Mouse (Mus musculus) neural tube, embryonic 14.5 days (tissue): ENCODE measurements around the gene Plekha4. TPM values are rescaled to one million over a fixed set of nuclear protein-coding genes. Genes with fewer than 3 reads are reported as not detected.

Experiments
- ATAC-seq: fragments of 200-750 bp; cut with Nextera tagmentation; 2 replicates; pipeline ENCODE4 v1.8.0; 2017; ENCODE audit warnings: low read depth, mild to moderate bottlenecking, moderate TSS enrichment, moderate library complexity
- H3K27ac ChIP-seq: fragments of 300-500 bp; sonication (generic); 2 replicates; pipeline ENCODE4 v1.5.1; 2014; ENCODE audit warnings: low read depth, mild to moderate bottlenecking, control low read depth, low read length, moderate library complexity, mixed read lengths
- H3K27me3 ChIP-seq: fragments of 300-500 bp; sonication (generic); 2 replicates; pipeline ENCODE4 v1.6.1; 2014; ENCODE audit warnings: low read length; ENCODE audit not compliant: control insufficient read depth, insufficient read depth
- H3K36me3 ChIP-seq: fragments of 300-500 bp; sonication (generic); 2 replicates; pipeline ENCODE4 v1.6.1; 2014; ENCODE audit warnings: low read length, mixed read lengths; ENCODE audit not compliant: control insufficient read depth, insufficient read depth
- H3K4me1 ChIP-seq: fragments of 300-500 bp; sonication (generic); 2 replicates; pipeline ENCODE4 v1.6.1; 2014; ENCODE audit warnings: low read length; ENCODE audit not compliant: control insufficient read depth, insufficient read depth
- H3K4me2 ChIP-seq: fragments of 300-500 bp; sonication (generic); 2 replicates; pipeline ENCODE4 v1.6.1; 2014; ENCODE audit warnings: mild to moderate bottlenecking, low read depth, low read length, control low read depth
- H3K4me3 ChIP-seq: fragments of 300-500 bp; sonication (generic); 2 replicates; pipeline ENCODE4 v1.5.1; 2014; ENCODE audit warnings: low read depth, low read length, control low read depth, mixed read lengths
- H3K9ac ChIP-seq: fragments of 300-500 bp; sonication (generic); replicated peaks from 2 replicates; pipeline ENCODE4 v1.6.1; 2014; ENCODE audit warnings: low read depth, mild to moderate bottlenecking, control low read depth, low read length, mixed read lengths
- H3K9me3 ChIP-seq: fragments of 300-500 bp; sonication (generic); 2 replicates; pipeline ENCODE4 v1.6.1; 2016; ENCODE audit warnings: low read length; ENCODE audit not compliant: control insufficient read depth
- WGBS: fragments of 180-500 bp; shearing (Covaris S2); extraction: QIAGEN DNeasy Blood & Tissue Kit; methylation state at CpG from one replicate; pipeline ENCODE4 v1.1.7; 2014; 5-methylcytosine and 5-hydroxymethylcytosine counted together
- polyA plus RNA-seq: library from polyadenylated mRNA; unstranded; fragments of >200 nt; fragmentation: Nextera tagmentation; extraction: Ambion mirVana; gene quantifications from 2 replicates; pipeline ENCODE4 v1.2.1, GENCODE M21; 2014

The Plekha4 gene
- polyA plus RNA-seq, 1 experiment from 2014 or later, result 0.54 TPM

GRCm38 (mm10) chr7:45518618-45519017 is 7.5 kb upstream of the Plekha4 start:
- no peak for ATAC-seq
- H3K27ac ChIP-seq, result no peak overlapping the region

DNA sequence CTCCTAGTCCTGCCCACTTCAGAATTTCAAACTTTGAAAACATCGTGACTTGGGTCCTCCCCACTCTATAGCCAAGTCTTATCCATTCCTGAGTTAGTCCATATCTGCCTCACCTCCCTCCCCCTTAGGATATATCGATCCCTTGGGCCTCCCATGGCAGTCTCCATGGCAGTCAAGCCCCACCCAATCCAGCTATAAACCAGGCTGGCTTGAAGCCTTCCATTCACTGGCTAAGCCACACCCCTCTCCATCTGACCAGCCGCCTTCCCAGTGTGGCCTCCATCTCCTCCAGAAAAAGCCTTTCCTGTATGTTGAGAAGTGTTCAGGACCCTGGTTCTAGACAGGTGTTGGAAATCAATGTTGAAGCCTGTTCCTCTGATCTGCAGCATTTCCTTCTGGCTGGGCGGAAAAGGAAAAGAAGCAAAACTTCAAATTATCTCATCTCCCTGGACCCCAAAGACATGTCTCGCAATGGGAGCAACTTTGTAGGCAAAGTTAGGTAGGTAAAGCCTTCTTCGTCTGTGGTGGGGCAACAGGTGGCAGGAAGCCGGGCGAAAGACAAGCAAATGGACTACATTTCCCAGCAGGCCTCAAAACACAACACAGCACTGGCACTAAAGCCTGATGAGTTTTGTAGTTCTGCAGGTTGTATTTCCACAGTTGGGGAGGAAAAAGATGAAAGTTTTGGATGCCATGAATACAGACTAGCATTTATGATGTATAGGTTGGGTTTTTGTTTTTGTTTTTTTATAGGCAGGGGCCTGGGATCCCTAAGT is 6.6 kb upstream of the Plekha4 start:
- Histone ChIP-seq H3K4me1 (no peaks in the 10 kb centered on the region; the same call in 1 of the 2 replicates), H3K4me3 (no peak overlapping the region), H3K4me2 (no peak overlapping the region), H3K27ac (no peak overlapping the region), H3K36me3 (no peaks in the 10 kb centered on the region), H3K9ac (no peak overlapping the region), H3K9me3 (no peaks in the 10 kb centered on the region), H3K27me3 (no peaks in the 10 kb centered on the region)
- 70% methylated on average over 8 of the region's 8 CpGs for WGBS
- no peak for ATAC-seq

More at GRCm38 (mm10) chr7:45518618-45519017, 7.5 kb upstream of the Plekha4 start:
- Histone ChIP-seq H3K4me2 (no peak overlapping the region), H3K4me1 (no peaks in the 10 kb centered on the region), H3K9ac (no peak overlapping the region), H3K9me3 (no peaks in the 10 kb centered on the region), H3K36me3 (no peaks in the 10 kb centered on the region), H3K27me3 (no peaks in the 10 kb centered on the region), H3K4me3 (no peak overlapping the region)
- 95% methylated on average over 16 of the region's 16 CpGs for WGBS

DNA sequence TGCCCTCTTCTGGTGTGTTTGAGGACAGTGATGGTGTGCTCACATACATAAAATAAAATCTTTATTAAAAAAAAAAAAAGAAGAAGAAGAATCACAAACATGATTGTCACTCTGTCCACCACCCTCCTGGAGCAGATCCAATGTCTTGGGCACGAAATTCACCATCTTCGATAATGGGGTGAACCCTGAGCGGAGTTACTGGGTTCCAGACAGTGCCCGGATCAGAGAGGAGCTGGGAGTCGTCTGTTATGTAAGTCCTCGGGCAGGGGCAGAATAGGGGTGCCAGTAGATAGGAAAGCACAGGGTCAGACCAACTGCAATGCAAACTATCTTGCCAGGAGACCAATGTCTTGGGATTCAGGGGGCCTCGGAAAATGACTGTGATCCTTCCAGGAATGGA is 5.5 kb upstream of the Plekha4 start:
- 93% methylated on average over 7 of the region's 7 CpGs for whole genome bisulfite sequencing
- Histone ChIP-seq H3K4me2 (no peak overlapping the region), H3K9me3 (no peaks in the 10 kb centered on the region), H3K9ac (no peak overlapping the region), H3K4me3 (no peak overlapping the region), H3K27me3 (no peaks in the 10 kb centered on the region), H3K4me1 (peaks cover 9% of the 10 kb centered on the region; the same call in 1 of the 2 replicates), H3K27ac (no peak overlapping the region), H3K36me3 (no peaks in the 10 kb centered on the region)
- no peak for ATAC-seq

GRCm38 (mm10) chr7:45521728-45522184 is 4.4 kb upstream of the Plekha4 start:
- Histone ChIP-seq H3K4me2 (peak overlapping the region; percentile 51), H3K36me3 (no peaks in the 10 kb centered on the region), H3K9ac (peak overlapping the region; percentile 55; the same call in 1 of the 2 replicates), H3K4me1 (peaks cover 10% of the 10 kb centered on the region; the same call in 1 of the 2 replicates), H3K9me3 (no peaks in the 10 kb centered on the region), H3K4me3 (peak overlapping the region; percentile 42), H3K27me3 (no peaks in the 10 kb centered on the region), H3K27ac (peak overlapping the region; percentile 73)
- under 1% methylated on average over 28 of the region's 28 CpGs for WGBS
- ATAC-seq, result peak; percentile 71

DNA sequence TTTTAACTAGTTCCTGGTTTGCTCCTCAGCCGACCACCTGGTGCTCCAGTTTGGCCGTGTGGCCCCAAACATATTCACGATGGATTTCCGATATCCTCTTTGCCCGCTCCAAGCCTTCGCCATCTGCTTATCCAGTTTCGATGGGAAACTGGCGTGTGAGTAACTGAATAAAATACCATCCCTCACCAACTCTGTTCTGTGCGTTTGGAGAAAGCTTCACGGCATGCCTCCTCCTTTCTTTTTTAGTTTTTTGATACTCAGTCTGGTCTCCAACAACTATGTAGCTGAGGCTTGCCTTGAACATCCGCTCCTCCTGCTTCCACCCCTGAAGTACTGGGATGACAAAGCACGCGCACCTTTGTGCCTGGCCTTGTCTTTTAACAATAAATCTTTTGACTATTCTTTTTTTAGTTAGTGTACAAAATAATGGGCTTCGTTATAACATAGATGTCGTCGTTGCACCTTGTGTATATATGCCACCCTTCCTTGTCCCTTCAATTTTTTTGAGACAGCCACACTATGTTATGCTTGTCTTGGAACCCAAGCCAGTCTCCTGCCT is 3.9 kb upstream of the Plekha4 start:
- 60% methylated on average over 16 of the region's 16 CpGs for WGBS
- Histone ChIP-seq H3K4me3 (peak overlapping the region; percentile 42; the same call in 1 of the 2 replicates), H3K27me3 (no peaks in the 10 kb centered on the region), H3K27ac (no peak overlapping the region), H3K4me2 (peak overlapping the region; percentile 51), H3K9me3 (no peaks in the 10 kb centered on the region), H3K4me1 (peaks cover 10% of the 10 kb centered on the region; the same call in 1 of the 2 replicates), H3K9ac (no peak overlapping the region), H3K36me3 (no peaks in the 10 kb centered on the region)
- ATAC-seq, result no peak

DNA sequence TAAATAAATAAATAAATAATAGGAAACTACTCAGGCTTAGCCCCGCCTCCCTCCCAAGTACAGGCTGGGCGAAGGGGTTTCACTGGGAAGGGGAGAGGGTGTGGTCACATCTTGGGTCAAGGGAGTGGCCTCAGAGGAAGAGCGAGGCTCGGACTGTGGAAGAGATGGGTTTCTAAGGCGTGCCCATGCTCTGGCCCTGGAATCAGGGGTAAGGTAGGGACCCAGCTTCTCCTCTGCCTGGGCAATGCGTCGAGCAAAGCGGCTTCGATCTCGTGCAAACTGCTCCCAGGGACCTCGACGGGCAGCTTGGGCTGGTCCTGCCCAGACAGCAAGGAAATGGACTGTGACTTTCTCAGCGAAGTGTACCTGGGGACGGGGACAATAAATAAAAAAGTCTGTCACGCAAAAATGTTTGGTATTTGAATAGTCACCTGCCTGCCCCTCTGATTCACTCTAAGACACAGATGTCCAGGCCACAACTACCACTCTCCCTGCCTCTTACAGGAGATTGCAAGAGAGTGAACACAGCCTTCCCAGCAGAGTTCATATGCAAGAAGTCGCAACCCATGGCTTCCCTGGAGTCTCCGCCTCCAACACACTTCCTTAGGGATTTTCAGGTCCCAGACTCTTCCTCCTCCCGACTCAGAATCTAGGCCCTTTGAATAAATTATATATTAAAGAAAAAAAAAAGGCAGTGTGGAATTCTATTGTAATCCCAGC is 3.0 kb upstream of the Plekha4 start:
- ATAC-seq, result no peak
- Histone ChIP-seq H3K4me1 (peaks cover 10% of the 10 kb centered on the region; the same call in 1 of the 2 replicates), H3K4me3 (no peak overlapping the region), H3K9me3 (no peaks in the 10 kb centered on the region), H3K4me2 (no peak overlapping the region), H3K9ac (no peak overlapping the region), H3K36me3 (no peaks in the 10 kb centered on the region), H3K27ac (no peak overlapping the region), H3K27me3 (no peaks in the 10 kb centered on the region)
- 74% methylated on average over 18 of the region's 18 CpGs for WGBS

DNA sequence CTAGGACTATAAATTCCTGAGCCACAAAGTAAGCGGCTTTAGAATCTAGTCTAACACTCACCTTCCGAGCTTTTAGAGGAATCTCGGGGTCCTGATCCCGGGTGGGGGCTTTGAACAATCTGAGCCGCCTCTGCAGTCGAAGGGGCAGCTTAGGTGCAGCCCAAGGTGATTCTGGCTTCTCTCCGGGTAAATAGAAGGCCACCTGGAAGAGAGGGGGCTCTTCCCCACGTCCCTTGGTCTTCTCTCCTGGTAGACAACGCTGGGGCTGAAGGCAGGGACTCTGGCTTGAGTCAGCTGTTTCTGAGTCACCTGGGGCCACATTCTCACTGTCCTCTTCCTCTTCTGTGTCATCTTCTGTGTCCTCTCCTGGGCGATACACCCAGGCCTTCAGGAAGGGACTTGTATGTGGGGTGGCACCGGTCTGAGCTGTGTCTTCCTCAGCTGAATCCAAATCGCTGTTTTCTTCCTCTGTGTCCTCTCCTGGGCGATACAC is 2.4 kb upstream of the Plekha4 start:
- H3K27me3 ChIP-seq, result no peaks in the 10 kb centered on the region
- H3K4me3 ChIP-seq, result no peak overlapping the region
- H3K27ac ChIP-seq, result no peak overlapping the region
- peaks cover 10% of the 10 kb centered on the region; the same call in 1 of the 2 replicates for H3K4me1 ChIP-seq
- no peaks in the 10 kb centered on the region for H3K9me3 ChIP-seq
- no peak for ATAC-seq
- no peak overlapping the region for H3K9ac ChIP-seq
- no peak overlapping the region for H3K4me2 ChIP-seq
- no peaks in the 10 kb centered on the region for H3K36me3 ChIP-seq
- 85% methylated on average over 13 of the region's 13 CpGs for WGBS

GRCm38 (mm10) chr7:45524841-45525621 is 1.1 kb upstream of the Plekha4 start:
- peak; percentile 2; the same call in 1 of the 2 replicates for ATAC-seq
- Histone ChIP-seq H3K36me3 (no peaks in the 10 kb centered on the region), H3K4me3 (peak overlapping the region; percentile 64), H3K4me2 (peak overlapping the region; percentile 88), H3K4me1 (peaks cover 10% of the 10 kb centered on the region; the same call in 1 of the 2 replicates), H3K9me3 (no peaks in the 10 kb centered on the region), H3K27ac (peak overlapping the region; percentile 70), H3K27me3 (no peaks in the 10 kb centered on the region), H3K9ac (peak overlapping the region; percentile 73)
- 37% methylated on average over 12 of the region's 12 CpGs for WGBS
